Mouse (Mus musculus) layer of hippocampus, adult 8-10 months (tissue): ENCODE data around the gene Brinp2. TPM values are rescaled to one million over a fixed set of nuclear protein-coding genes. Genes with fewer than 3 reads are reported as not detected.
A peak's percentile ranks its signal among the peaks of the same experiment; 100 is the strongest.

Source experiments
- DNase-seq, 2 experiments: peaks; one replicate each; pipeline ENCODE4 v3.0.0; 2022; ENCODE audit warnings: low spot score in 2 of 2
- total RNA-seq, 4 experiments: library from RNA; stranded (reverse); gene quantifications; 2 replicates each; pipeline ENCODE4 v1.2.4; 2022

Gene Brinp2
- 10 to 100 TPM; 65.4 to 78.2 (median 70.1) TPM for total RNA-seq

DNA sequence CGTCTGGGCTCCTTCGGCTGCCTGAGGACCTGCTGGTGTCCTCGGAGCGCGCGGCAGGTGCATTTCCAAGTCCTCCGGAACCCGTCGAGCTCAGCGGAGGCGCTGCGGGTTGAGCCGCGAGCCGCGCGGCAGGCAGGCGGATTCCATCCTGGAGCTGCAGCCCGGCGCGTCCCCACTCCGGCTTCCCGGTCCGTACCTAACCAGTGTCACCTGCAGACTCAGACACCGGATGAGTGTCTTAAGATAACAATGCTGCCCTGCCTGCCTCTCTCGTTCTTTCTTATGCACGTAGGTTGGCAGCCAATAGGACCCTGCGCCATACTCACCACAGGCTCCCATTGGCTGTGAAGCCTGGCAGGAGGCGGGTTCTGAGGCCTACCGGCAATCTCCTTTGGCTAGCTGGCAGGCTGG is at the start of gene Brinp2:
Gene Brinp2 (minus strand): TSS at position 276 of the 411 bp plus-strand sequence.
- peak; percentile 92 to 95 for DNase-seq

- no peak for DNase-seq
Measured at GRCm38 (mm10) chr1:158400898-158401297, 44.8 kb upstream of the Brinp2 start.

DNA sequence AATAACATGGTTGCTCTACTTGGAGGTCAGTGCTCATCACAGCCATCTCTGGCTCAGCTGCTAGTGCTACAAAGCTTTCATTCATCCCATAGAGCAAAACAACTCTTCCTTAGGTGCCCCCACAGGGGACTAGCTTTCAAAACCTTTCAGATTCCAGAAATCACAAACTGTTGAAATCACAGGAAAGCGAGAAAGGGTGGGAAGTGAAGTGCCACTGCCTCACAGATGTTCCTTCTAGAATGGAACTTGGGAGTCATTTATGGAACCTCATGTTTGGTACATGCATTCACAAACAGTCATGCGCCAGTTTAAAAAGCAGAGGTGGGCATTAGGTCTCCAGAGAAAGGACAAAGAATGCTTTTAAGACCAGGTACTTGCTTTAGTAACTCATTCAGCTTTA is 40.9 kb upstream of the Brinp2 start:
- DNase-seq, result no peak

DNA sequence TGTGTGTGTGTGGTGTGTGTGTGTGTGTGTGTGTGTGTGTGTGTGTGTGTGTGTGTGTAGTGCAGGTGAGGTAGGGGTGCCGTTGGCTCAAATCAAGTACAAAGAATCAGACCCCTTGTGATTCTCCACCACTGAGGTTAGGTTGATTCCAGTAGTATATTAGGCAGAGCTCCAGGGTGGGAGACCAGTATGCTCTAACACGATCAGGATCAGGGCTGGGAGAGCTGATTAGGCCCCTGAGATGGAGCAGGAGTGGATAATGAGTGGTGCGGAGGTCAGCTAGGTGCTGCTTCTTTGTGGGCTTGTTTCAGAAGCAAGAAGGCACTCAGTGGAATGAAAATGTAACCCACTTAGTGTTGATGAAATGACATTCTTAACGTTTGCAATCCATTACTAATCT is 34.6 kb upstream of the Brinp2 start:
- no peak for DNase-seq

DNA sequence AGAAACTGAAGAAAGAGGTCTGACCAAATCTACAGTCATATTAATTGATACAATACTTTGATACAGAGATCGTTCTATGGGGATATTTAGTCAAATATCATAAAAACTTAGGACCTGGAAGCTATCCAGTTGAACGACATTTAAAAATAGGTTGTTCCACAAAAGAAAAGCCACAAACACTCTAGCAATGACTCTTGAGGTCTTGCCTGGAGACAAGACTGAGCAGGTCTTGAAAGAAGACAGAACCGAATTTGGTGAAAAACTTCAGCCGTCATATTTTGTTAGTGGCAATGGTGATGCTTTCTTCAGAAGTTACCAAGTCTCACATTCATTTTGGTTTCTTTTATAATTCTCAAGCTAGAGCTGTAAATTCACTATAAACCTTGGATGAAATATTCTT is 32.9 kb upstream of the Brinp2 start:
- no peak for DNase-seq

DNA sequence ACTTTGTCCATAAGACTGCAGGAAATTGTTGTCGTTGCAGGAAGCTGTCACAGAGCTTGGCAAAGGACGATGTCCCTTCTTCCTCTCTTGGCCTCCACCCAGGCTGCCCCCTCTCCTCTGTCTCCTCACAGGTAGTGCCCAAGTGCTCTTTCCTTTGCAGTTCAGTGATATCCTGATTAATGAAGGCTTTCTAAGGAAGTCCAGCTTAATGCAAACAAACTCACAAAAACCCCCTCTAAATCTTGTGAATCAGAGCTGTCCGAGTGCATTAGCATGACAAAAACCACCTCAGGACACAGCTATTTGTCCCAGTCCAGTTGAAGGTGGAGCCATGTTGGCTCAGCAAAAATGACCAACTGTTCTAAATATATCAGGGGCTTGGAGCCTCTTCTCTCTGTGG is 30.7 kb upstream of the Brinp2 start:
- DNase-seq, result no peak

GRCm38 (mm10) chr1:158385311-158385710 is 29.2 kb upstream of the Brinp2 start:
- no peak for DNase-seq

- no peak for DNase-seq
Measured at GRCm38 (mm10) chr1:158383210-158383609, 27.1 kb upstream of the Brinp2 start.

- no peak for DNase-seq
Measured at GRCm38 (mm10) chr1:158382277-158382676, 26.2 kb upstream of the Brinp2 start.

GRCm38 (mm10) chr1:158364461-158364860 is 8.3 kb upstream of the Brinp2 start:
- no peak for DNase-seq

DNA sequence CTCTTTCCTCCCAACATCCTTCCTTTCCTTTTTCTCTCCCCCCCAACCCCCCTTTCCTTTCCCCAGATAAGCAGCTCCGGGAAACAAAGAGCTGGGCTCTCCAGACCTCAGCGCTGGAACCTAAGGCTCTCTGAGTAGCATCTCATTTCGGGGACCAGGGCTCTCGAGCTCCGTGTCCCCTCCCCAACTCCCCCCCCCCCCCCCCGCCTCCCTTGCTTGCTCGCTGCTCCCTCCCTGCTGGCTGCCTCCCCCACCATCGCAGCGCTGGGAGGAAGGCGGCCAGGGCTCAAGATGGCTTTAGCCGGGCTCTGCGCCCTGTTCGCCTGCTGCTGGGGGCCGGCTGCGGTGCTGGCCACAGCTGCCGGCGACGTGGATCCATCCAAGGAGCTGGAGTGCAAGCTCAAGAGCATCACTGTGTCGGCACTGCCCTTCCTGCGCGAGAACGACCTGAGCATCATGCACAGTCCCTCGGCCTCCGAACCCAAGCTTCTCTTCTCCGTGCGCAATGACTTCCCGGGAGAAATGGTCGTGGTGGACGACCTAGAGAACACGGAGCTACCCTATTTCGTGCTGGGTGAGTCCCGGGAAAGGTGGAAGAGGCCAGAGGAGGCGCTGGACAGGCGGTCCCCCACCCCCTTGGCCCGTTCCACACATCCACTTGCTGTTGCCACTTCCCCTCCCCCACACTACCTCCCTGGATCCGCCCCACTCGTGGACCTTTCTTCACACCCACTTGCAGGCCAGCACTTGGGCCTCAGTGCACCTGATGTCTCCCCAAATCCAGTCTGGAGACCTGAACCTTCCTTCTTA is 6.4 kb upstream of the Brinp2 start:
- no peak for DNase-seq

- no peak for DNase-seq
Measured at GRCm38 (mm10) chr1:158361964-158362291, 5.8 kb upstream of the Brinp2 start, which contains the start of gene Astn1. Gene Astn1 (plus strand): TSS chr1:158362273.

DNA sequence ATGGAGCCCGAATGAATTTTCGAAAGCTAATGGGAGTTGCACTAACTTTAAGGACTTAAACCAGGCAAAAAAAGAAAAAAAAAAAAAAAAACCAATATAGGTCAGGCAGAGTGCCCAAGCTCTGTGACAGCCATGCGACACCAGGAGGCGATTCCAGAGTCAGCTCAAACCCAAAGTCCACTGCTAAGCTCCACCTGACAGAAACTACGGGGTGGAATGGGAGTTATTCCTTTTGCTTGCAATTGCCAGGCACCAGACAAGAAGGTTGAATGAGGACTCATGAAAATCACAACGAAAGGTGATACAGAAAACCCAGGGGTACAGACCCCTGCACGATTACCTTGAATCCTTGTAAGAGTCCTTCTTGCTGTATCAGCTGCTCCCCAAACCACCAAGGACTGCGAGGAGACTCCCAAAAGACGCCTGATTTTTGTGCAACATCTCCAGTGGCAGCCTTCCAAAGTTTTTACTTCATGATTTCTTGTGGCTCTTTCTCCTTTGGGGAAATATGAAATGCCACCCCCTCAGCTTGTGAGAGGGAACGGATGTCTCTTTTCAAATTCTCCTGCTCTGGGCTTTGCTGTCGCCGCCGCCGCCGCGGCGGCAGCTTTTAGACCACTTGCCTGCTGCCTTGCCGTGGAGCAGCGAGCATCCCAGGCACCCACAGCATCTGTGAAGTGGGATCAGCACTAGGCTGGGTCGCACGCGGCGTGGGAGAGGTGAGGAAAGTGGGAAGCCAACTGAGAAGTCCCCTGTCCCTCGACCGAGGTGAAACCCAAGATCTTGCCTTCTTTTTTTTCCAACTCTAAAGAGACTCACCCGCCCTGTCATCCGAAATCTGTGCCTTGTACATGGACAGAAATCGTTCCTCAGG is 712 bp downstream of the Brinp2 start:
- peak; percentile 42 to 44 for DNase-seq

- no peak for DNase-seq
Measured at GRCm38 (mm10) chr1:158353656-158354371, 2.3 kb downstream of the Brinp2 start.

- no peak for DNase-seq
Measured at GRCm38 (mm10) chr1:158343243-158343714, 12.8 kb downstream of the Brinp2 start.

DNA sequence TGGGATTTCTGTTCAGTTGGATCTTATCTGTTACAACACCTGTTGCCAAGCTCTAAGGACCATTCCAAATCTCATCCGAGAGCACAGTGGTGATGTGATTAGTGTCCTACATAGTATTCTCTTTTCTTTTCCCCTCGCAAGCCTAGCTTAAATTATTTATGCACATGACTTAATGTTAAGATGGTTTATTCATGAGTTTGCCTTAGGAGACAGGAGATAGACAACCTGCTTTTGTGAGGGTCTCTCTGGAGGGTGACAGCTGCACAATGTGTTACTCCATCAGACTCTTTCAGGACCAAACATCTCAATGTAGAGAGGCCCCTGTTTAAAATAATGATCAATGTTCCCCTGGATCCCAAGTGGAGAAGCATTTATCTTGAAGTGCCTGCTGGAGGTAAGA is 27.3 kb downstream of the Brinp2 start:
- no peak for DNase-seq

GRCm38 (mm10) chr1:158328126-158328525 is 28.0 kb downstream of the Brinp2 start:
- peak; percentile 68 to 74 for DNase-seq

DNA sequence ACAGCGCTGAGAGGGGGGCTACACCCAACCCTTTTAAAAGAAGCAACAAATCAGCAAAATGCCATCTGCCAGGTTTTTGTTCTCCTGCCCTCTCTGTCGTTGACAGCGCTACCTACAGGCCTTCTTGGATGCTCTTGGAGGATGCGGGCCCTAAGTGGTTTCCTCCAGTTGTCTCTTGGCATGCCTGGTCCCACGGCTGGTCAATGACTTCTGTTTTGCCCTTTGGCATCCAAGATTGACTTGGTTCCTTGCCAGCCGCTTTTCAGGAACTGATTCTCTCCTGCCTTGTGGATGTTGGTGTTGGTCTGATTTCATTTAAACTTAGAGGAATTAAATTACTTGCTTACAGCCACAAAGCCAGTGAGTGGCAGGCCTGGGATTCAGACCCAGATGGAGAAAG is 32.8 kb downstream of the Brinp2 start:
- no peak for DNase-seq

GRCm38 (mm10) chr1:158310426-158311156 is 45.5 kb downstream of the Brinp2 start:
- DNase-seq, result peak; percentile 34 to 39

GRCm38 (mm10) chr1:158297042-158297441 is 59.1 kb downstream of the Brinp2 start:
- no peak for DNase-seq
